Mouse (Mus musculus) kidney, postnatal 36 days (tissue): ENCODE measurements around the gene Dnah7b.
A peak's percentile ranks its signal among the peaks of the same experiment; 100 is the strongest.
"Not testable (repeated sequence)": the region's sequence is repeated elsewhere in the genome, so short reads cannot be mapped to it uniquely, and the experiment has no call there.

ENCODE experiments used
- DNase-seq, 2 experiments: peaks; one replicate each; pipeline ENCODE4 v3.0.0; 2021 to 2022; ENCODE audit warnings: mixed read lengths in 2 of 2

Dnah7b gene

DNA sequence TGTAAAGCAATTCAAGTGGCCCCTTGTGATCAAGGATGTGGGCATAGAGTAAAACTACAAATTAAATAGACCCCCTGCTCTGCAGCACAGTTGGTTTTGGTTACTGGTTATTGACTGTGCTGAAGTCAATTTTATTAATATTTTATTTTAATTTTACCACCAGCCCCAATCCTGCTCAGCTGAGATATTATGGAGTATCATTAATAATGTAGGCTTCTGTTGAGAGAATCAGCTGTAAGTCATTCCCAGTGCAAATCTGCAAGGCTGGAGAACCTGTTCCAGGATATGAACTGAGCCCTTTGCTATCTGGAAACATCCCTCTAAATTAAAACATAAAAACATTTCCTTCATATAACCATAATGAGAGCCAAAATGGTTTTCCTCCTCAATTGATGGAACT, 259.8 kb downstream of the Dnah7b start:
- DNase-seq: not testable (repeated sequence)

DNA sequence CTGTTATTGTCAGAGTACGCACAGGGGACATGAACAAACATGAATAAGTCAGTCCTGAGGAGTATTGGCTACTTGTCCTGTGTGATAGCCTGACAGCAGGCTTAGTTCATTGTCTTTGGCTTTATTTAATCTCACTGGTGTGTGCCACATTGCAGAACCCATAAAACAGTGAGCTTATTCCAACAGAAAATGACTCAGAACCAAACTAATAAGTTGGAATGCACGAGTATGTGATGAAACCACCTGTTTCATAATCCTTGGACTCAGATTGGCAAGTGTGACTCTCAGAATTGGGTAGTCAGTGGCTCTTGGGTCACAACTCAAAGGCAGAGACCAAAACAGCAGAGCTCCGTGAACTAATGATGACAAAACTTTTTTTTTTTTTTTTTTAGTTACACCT, 279.2 kb downstream of the Dnah7b start:
- DNase-seq: not testable (repeated sequence)

DNA sequence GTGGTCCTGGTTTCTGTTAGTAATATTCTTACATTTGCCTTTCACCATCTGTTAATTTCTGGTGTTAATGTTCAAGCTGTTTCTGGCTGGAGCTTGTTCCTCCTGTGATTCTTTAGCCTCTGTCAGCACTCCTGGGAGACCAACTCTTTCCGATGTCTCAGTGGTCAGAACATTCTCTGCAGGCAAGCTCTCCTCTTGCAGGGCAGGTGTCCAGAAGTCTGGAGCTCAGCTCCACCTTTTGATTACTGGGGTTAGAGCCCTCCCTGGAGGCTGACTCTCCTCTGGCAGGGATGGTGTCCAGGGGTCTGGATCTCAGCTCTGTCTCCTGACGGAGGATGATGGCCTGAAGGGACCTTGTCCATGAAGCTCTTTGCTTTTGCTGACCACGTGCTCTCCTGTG, 314.5 kb downstream of the Dnah7b start:
- peak; percentile 47 to 50 for DNase-seq

DNA sequence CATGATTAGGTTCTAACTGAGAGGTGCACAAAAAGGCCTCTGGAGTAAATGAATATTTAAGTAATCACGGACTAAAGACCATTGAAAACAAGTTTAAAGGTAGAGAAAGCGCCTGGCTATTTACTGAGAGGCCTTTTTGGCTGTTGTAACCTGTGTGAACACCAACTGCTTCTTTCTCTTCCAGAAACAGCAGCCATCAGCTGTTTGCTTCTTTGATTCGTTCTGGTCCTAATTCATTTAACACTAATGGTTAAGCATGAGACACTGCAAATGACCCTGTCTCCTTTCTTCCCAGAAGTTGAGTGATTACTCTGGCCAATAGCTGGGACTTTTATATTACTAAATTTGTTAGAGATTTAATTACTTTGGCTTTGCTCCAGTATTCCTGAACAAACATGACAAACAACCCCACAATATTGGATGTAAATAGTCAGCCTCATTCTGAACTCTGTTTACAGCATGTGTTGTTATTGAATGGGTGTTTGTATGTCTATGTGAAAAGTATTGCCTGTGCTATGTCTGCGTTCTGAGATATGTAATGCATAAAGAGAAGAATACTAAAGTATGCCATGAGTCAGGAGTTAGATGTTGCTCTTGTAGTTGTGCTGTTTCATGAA, 328.7 kb downstream of the Dnah7b start:
- not testable (repeated sequence) for DNase-seq

DNA sequence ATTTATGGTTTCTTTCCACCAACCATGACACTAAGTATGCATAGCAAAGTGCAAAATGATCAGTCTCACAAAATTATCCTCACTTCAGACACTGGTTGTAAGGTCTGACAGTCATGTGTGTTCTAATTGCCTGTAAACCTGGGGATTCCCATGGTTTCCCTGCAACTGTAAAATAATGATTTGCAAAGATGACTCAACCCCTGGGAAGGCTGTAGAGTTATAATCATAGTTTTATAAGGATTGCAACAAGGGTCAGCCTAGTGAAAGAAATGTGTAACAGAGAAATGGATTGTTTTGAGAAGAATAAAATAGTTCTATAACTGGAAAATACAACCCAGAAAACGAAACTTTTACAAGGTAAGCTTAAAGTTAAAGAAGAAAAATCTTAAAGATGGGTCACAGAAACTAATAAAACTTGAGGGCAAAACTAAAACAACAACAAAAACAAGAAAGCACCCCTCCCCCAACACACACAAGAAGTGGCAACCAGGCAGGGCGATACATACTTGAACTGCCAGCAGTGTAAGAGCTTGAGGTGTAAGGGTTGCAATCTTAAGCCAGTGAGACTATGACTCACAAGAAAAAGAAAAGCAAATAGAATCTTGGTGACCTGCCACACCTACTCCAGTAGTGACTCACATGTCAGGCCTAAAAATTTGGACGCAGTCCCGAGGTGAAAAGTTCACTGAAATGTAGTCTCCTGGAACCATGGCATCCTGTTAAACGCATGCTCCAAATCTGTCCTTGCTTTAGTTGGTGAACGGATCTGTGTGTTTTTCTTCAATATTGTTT, 342.4 kb downstream of the Dnah7b start:
- no peak for DNase-seq

DNA sequence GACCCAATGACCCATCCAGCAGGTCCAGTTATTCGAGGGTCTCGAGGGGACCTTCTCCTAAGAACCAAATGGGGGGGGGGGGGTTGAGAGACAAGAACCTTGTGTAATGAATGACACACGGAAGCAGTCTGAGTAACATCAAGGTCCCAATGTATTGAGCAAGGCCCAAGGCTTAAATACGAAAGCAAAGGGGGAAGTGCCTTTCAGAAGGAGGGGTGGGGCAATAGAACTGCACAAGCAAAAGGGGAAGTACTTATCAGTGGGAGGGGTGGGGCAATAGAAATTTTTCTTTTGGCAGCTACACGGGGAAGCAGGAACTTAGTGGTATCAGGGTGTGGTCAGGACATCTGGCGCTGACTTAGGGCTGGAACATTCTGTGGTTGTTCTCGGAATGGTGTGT, 348.7 kb downstream of the Dnah7b start:
- DNase-seq: not testable (repeated sequence)

DNA sequence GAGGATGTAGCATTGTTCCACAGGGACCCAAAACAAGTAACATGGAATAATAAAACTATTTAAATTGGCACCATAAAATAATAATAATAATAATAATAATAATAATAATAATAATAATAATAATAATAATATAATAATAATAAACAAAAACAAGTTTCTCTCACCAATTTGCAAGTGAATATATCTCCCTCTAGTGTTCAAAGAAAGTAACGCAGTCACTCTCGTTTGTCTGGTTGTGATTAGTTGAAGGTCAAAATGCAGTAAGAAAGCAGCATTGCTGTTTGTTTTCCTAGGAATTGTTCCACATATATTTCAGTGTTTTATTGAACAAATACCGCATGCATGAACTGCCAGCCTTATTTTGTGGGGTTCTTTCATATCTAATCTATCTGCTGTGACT, 350.8 kb downstream of the Dnah7b start:
- DNase-seq: peak in 1 of 2 experiments; percentile 13

DNA sequence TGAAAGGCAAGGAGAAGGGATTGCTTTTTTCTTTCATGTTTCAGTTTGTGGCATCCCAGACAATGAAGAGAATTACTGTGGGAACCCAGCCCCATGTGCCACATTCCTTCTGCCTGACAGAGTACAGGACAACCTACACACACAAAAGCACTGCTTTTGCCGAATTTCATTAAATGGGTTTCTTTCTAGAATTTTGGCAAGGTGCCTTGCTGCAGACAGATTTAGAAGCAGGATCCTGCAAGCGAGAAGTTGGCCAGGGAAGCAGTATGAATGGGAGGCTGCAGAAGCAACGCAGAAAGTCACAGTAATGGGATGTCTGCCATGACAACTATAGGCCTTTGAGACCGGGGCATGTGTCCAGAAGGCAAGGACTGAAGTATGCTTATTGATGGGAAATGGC, 352.9 kb downstream of the Dnah7b start:
- not testable (repeated sequence) for DNase-seq
